Mouse (Mus musculus) forebrain, postnatal 0 days (tissue): ENCODE data around the gene Zdhhc23. TPM values are rescaled to one million over a fixed set of nuclear protein-coding genes. Genes with fewer than 3 reads are reported as not detected.

Experiments used
- ATAC-seq: fragments of 200-750 bp; cut with Nextera tagmentation; 2 replicates; pipeline ENCODE4 v1.8.0; 2017; ENCODE audit warnings: mild to moderate bottlenecking, moderate library complexity
- DNase-seq: peaks from one replicate; pipeline ENCODE4 v3.0.0-alpha.2; 2015
- H3K27ac ChIP-seq: fragments of 300-500 bp; sonication (generic); 2 replicates; pipeline ENCODE4 v1.5.1; 2014; ENCODE audit warnings: low read depth, mild to moderate bottlenecking, antibody characterized with exemption, low read length, moderate library complexity, mixed read lengths
- H3K27me3 ChIP-seq: fragments of 300-500 bp; sonication (generic); 2 replicates; pipeline ENCODE4 v1.6.1; 2014; ENCODE audit warnings: mild to moderate bottlenecking, low read length, mixed read lengths; ENCODE audit not compliant: insufficient read depth
- H3K36me3 ChIP-seq: fragments of 300-500 bp; sonication (generic); 2 replicates; pipeline ENCODE4 v1.6.1; 2014; ENCODE audit warnings: mild to moderate bottlenecking, moderate library complexity; ENCODE audit not compliant: insufficient read depth
- H3K4me1 ChIP-seq: fragments of 300-500 bp; sonication (generic); 2 replicates; pipeline ENCODE4 v1.6.1; 2014; ENCODE audit warnings: antibody characterized with exemption; ENCODE audit not compliant: insufficient read depth
- H3K4me2 ChIP-seq: fragments of 300-500 bp; sonication (generic); 2 replicates; pipeline ENCODE4 v1.6.1; 2014; ENCODE audit warnings: low read depth, mild to moderate bottlenecking, moderate library complexity
- H3K4me3 ChIP-seq: fragments of 300-500 bp; sonication (generic); 2 replicates; pipeline ENCODE4 v1.5.1; 2014; ENCODE audit warnings: low read depth, low read length, mixed read lengths
- H3K9ac ChIP-seq: fragments of 300-500 bp; sonication (generic); 2 replicates; pipeline ENCODE4 v1.6.1; 2014; ENCODE audit warnings: mild to moderate bottlenecking
- H3K9me3 ChIP-seq: fragments of 300-500 bp; sonication (generic); 2 replicates; pipeline ENCODE4 v1.6.1; 2016; ENCODE audit warnings: low read length
- CTCF ChIP-seq: sonication (generic); IDR thresholded peaks from 2 replicates; pipeline ENCODE4 v1.5.1; 2016; ENCODE audit warnings: antibody characterized with exemption, control low read depth, low read depth
- WGBS: fragments of 180-500 bp; shearing (Covaris S2); extraction: QIAGEN DNeasy Blood & Tissue Kit; methylation state at CpG from one replicate; pipeline ENCODE4 v1.1.7; 2014; 5-methylcytosine and 5-hydroxymethylcytosine counted together
- polyA plus RNA-seq: library from polyadenylated mRNA; unstranded; fragments of >200 nt; fragmentation: Nextera tagmentation; extraction: Ambion mirVana; gene quantifications from 2 replicates; pipeline ENCODE4 v1.2.1, GENCODE M21; 2015
- total RNA-seq: library from RNA; depleted of rRNA; stranded (reverse); fragments of >200 nt; gene quantifications from 2 replicates; pipeline ENCODE4 v1.2.3, GENCODE M21; 2014; rRNA removed

Zdhhc23 gene
- 9.0 and 10.8 TPM in 2 replicates for total RNA-seq
- 2.9 and 5.4 TPM in 2 replicates for polyA plus RNA-seq

- no peaks in the 10 kb centered on the region for H3K4me1 ChIP-seq
- TF ChIP-seq CTCF: no peak
- peak within 1 kb of the TSS; percentile 64 for H3K9ac ChIP-seq
- 2% methylated on average over 101 of the region's 103 CpGs for WGBS
- no peaks in the 10 kb centered on the region for H3K9me3 ChIP-seq
- no peaks in the 10 kb centered on the region for H3K27me3 ChIP-seq
- H3K36me3 ChIP-seq: no peaks in the 10 kb centered on the region
- H3K4me2 ChIP-seq: peak within 1 kb of the TSS; percentile 98
- H3K27ac ChIP-seq: no peak within 1 kb of the TSS
- peak within 1 kb of the TSS; percentile 77 for H3K4me3 ChIP-seq
- DNase-seq (peak; percentile 46), ATAC-seq (peak; percentile 75)
These were observed at the start of gene Zdhhc23 for GRCm38 (mm10) chr16:43979328-43980109. Zdhhc23 (minus strand) TSS chr16:43979791.

- Histone ChIP-seq H3K4me3 (no peak overlapping the region), H3K4me1 (no peaks in the 10 kb centered on the region), H3K36me3 (no peaks in the 10 kb centered on the region), H3K4me2 (no peak overlapping the region), H3K27ac (no peak overlapping the region), H3K9me3 (no peaks in the 10 kb centered on the region), H3K27me3 (no peaks in the 10 kb centered on the region), H3K9ac (no peak overlapping the region)
- DNase-seq (no peak), ATAC-seq (no peak)
- WGBS: 67% methylated on average over 2 of the region's 2 CpGs
- no peak for TF ChIP-seq CTCF
These were observed 49.7 kb upstream of the Zdhhc23 start for GRCm38 (mm10) chr16:44029273-44029672.

- no peak overlapping the region for H3K27ac ChIP-seq
- H3K36me3 ChIP-seq: no peaks in the 10 kb centered on the region
- no peak for DNase-seq
- ATAC-seq: no peak
- no peak overlapping the region for H3K4me3 ChIP-seq
- H3K4me1 ChIP-seq: no peaks in the 10 kb centered on the region
- H3K9ac ChIP-seq: no peak overlapping the region
- WGBS: 79% methylated on average over 9 of the region's 9 CpGs
- H3K9me3 ChIP-seq: no peaks in the 10 kb centered on the region
- no peak for TF ChIP-seq CTCF
- H3K4me2 ChIP-seq: no peak overlapping the region
- H3K27me3 ChIP-seq: no peaks in the 10 kb centered on the region
These were observed 47.2 kb upstream of the Zdhhc23 start for GRCm38 (mm10) chr16:44026822-44027221.

- no peaks in the 10 kb centered on the region for H3K4me1 ChIP-seq
- H3K9ac ChIP-seq: no peak overlapping the region
- no peaks in the 10 kb centered on the region for H3K9me3 ChIP-seq
- no peak overlapping the region for H3K4me2 ChIP-seq
- TF ChIP-seq CTCF: no peak
- 54% methylated on average over 6 of the region's 6 CpGs for WGBS
- DNase-seq (no peak), ATAC-seq (no peak)
- no peaks in the 10 kb centered on the region for H3K36me3 ChIP-seq
- no peaks in the 10 kb centered on the region for H3K27me3 ChIP-seq
- no peak overlapping the region for H3K27ac ChIP-seq
- no peak overlapping the region for H3K4me3 ChIP-seq
These were observed 46.6 kb upstream of the Zdhhc23 start for GRCm38 (mm10) chr16:44026210-44026609.

- no peak overlapping the region for H3K4me2 ChIP-seq
- H3K9me3 ChIP-seq: no peaks in the 10 kb centered on the region
- no peaks in the 10 kb centered on the region for H3K27me3 ChIP-seq
- H3K36me3 ChIP-seq: no peaks in the 10 kb centered on the region
- DNase-seq: no peak
- TF ChIP-seq CTCF: no peak
- H3K9ac ChIP-seq: no peak overlapping the region
- H3K4me1 ChIP-seq: no peaks in the 10 kb centered on the region
- ATAC-seq: no peak
- H3K27ac ChIP-seq: no peak overlapping the region
- H3K4me3 ChIP-seq: no peak overlapping the region
- WGBS: 62% methylated on average over 2 of the region's 2 CpGs
These were observed 39.5 kb upstream of the Zdhhc23 start for GRCm38 (mm10) chr16:44018986-44019548.

- ATAC-seq: no peak
- no peak for DNase-seq
- 62% methylated on average over 7 of the region's 7 CpGs for WGBS
- Histone ChIP-seq H3K9me3 (0 out of 2 replicates have a peak, but pooled peaks cover under 1% of the 10 kb centered on the region), H3K27me3 (no peaks in the 10 kb centered on the region), H3K4me1 (no peaks in the 10 kb centered on the region), H3K4me2 (no peak overlapping the region), H3K36me3 (no peaks in the 10 kb centered on the region), H3K27ac (no peak overlapping the region), H3K9ac (no peak overlapping the region), H3K4me3 (no peak overlapping the region)
- no peak for TF ChIP-seq CTCF
These were observed 38.8 kb upstream of the Zdhhc23 start for GRCm38 (mm10) chr16:44018372-44018771.

GRCm38 (mm10) chr16:44017707-44018106 is 38.1 kb upstream of the Zdhhc23 start:
- 0 out of 2 replicates have a peak, but pooled peaks cover 3% of the 10 kb centered on the region for H3K9me3 ChIP-seq
- no peaks in the 10 kb centered on the region for H3K36me3 ChIP-seq
- DNase-seq (no peak), ATAC-seq (no peak)
- H3K9ac ChIP-seq: no peak overlapping the region
- H3K4me2 ChIP-seq: no peak overlapping the region
- no peaks in the 10 kb centered on the region for H3K27me3 ChIP-seq
- TF ChIP-seq CTCF: no peak
- H3K27ac ChIP-seq: no peak overlapping the region
- 83% methylated on average over 4 of the region's 4 CpGs for WGBS
- no peak overlapping the region for H3K4me3 ChIP-seq
- no peaks in the 10 kb centered on the region for H3K4me1 ChIP-seq
